In genomic region chr7:126200178-126200996, GRCm38 (mm10) we compare ENCODE assay signal across 8 mouse cellular contexts. TPM values are rescaled to one million over a fixed set of nuclear protein-coding genes. Genes with fewer than 3 reads are reported as not detected.
DNase-seq lines count a peak whose midpoint lies in the region; ATAC-seq and TF ChIP-seq lines count a peak whose summit lies in the region.

TSS of gene Xpo6 (minus strand) at chr7:126200501.

- no peaks in the 10 kb centered on the region for H3K36me3 ChIP-seq in hindbrain, postnatal 0 days (ENCODE audit: insufficient read depth, low read length)

- peak within 1 kb of the TSS; percentile 81 for H3K4me2 ChIP-seq in hindbrain, postnatal 0 days (ENCODE audit: low read depth, low read length)

- no peaks in the 10 kb centered on the region for H3K27me3 ChIP-seq in hindbrain, postnatal 0 days (ENCODE audit: insufficient read depth, low read length)

- H3K4me1 ChIP-seq in hindbrain, postnatal 0 days (ENCODE audit: insufficient read depth, low read length): no peaks in the 10 kb centered on the region

- intact Hi-C loops in gastrocnemius, adult 2 months (cut with DNase I): loop anchor here (2.0 kb wide), 1 partner anchor 46 kb away; no protein-coding TSS in a partner anchor
- intact Hi-C loops in left cerebral cortex, adult 2 months (cut with DNase I): no loop called here

- peak within 1 kb of the TSS; percentile 99 for H3K9ac ChIP-seq in hindbrain, postnatal 0 days (replicated peaks; ENCODE audit: low read length)

- peak within 1 kb of the TSS; percentile 96 for H3K4me3 ChIP-seq in gastrocnemius, adult 2 months
- H3K4me3 ChIP-seq in hindbrain, postnatal 0 days (ENCODE audit: low read length): peak within 1 kb of the TSS; percentile 96
- peak within 1 kb of the TSS; percentile 95 for H3K4me3 ChIP-seq in left cerebral cortex, adult 2 months

- peak within 1 kb of the TSS; percentile 90 for H3K27ac ChIP-seq in gastrocnemius, adult 2 months
- peak within 1 kb of the TSS; percentile 94 for H3K27ac ChIP-seq in hindbrain, postnatal 0 days
- H3K27ac ChIP-seq in left cerebral cortex, adult 2 months: peak within 1 kb of the TSS; percentile 87

- no peaks in the 10 kb centered on the region for H3K9me3 ChIP-seq in hindbrain, postnatal 0 days (ENCODE audit: low read length)

- peak; percentile 80 for DNase-seq in WW6 (ENCODE audit: low read depth, low spot score)
- peak; percentile 89 to 97 for DNase-seq in cerebellum, postnatal 4 days (ENCODE audit: low spot score in 2 of 2)
- DNase-seq in gastrocnemius, adult 2 months: peak; percentile 98
- peak; percentile 99 for DNase-seq in hindbrain, postnatal 0 days (ENCODE audit: low spot score)
- DNase-seq in left cerebral cortex, adult 2 months (ENCODE audit: extremely low spot score in 1 of 2, low spot score in 2 of 2): peak; percentile 94 to 95
- peak; percentile 94 to 95 for DNase-seq in right cerebral cortex, adult 2 months (ENCODE audit: low spot score in 2 of 2)
- DNase-seq in urinary bladder, postnatal 14 days (ENCODE audit: low spot score): peak; percentile 97

- under 1% methylated on average over 44 of the region's 57 CpGs for WGBS in hindbrain, postnatal 0 days

- TF ChIP-seq CTCF in gastrocnemius, adult 2 months (IDR thresholded peaks at IDR 0.05): 0 out of 2 replicates have a peak, but pooled peaks have one; percentile 9
- peak; percentile 26 for TF ChIP-seq CTCF in hindbrain, postnatal 0 days (IDR thresholded peaks at IDR 0.05; ENCODE audit: low read depth)
- peak; percentile 2 for TF ChIP-seq CTCF in left cerebral cortex, adult 2 months (IDR thresholded peaks at IDR 0.05)

- ATAC-seq in hindbrain, postnatal 0 days: peak; percentile 97
- peak; percentile 98 for ATAC-seq in megakaryocyte, adult 5-6 weeks (ENCODE audit: poor library complexity, severe bottlenecking)

RNA-seq across cellular contexts. Expression of gene Xpo6, which starts in this region (rescaled TPM):
- total RNA-seq in gastrocnemius, adult 2 months (2021): 10 to 100 TPM; 18.6 to 19.3 TPM
- total RNA-seq in hindbrain, postnatal 0 days (2014; rRNA removed): 124 and 147 TPM in 2 replicates
- polyA plus RNA-seq in hindbrain, postnatal 0 days (2015; fragmentation: Nextera tagmentation; extraction: Ambion mirVana): 41.8 and 45.4 TPM in 2 replicates
- 100 to 1,000 TPM in 1 of 2 experiments, 10 to 100 TPM in 1; 92.7 to 102 TPM for total RNA-seq in left cerebral cortex, adult 2 months (2021)
- 128 and 140 TPM in 2 replicates for total RNA-seq in megakaryocyte, adult 5-6 weeks (2015)
- total RNA-seq in megakaryocyte, adult 5-6 weeks (2017): 58.6 and 65.2 TPM in 2 replicates

Comparison
In these comparisons a context has a peak if more than half of its experiments do, and no peak if none do; other contexts are left out.
1. Peak in every context shown above with its lines: DNase-seq, ATAC-seq, H3K4me3 ChIP-seq and H3K27ac ChIP-seq.